Mouse (Mus musculus) c-Kit-positive CD71-positive TER-119-positive erythroid progenitor cells, embryonic 14.5 days (primary cell): ENCODE data around the gene Kcnmb1.

Experiments
- DNase-seq: peaks from one replicate; pipeline ENCODE4 v3.0.0-alpha.2; 2013; ENCODE audit warnings: low spot score

Kcnmb1 gene

DNA sequence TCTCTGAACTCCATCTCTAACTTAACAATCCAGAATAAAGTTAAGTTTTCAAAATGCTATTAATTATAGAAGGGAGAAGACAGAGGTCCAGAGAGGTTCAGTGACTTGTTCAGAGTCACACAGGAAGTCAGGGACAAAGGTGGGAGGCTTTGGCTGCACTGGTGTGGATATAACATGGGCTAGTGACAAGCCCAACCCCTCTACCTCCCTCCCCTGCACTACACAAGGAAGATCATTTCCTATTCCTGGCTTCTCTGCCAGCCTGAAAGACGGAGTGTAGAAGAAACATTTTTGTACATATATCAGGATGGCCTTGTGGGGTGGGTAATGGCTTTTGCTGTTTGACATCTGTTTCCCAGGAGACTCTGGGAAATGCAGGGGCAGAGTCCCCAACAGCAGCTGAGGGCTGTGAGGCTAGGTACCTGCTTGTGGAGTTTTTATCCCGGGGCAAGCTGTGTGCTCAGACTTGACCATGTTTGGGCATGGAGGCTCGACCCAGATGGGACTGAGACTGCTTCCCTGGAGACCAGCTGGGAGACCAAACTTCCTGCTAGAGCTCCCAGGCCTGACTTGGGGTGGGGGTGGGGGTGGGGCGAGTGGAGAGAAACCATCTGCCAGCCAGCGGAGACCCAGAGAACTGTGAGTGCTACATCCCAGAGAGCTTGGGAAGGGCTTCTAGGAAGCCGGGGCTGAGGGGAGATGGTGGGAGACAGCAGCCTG is at the start of gene Kcnmb1:
TSS of gene Kcnmb1 (plus strand) at position 326 of the 720 bp plus-strand sequence.
- no peak for DNase-seq

DNA sequence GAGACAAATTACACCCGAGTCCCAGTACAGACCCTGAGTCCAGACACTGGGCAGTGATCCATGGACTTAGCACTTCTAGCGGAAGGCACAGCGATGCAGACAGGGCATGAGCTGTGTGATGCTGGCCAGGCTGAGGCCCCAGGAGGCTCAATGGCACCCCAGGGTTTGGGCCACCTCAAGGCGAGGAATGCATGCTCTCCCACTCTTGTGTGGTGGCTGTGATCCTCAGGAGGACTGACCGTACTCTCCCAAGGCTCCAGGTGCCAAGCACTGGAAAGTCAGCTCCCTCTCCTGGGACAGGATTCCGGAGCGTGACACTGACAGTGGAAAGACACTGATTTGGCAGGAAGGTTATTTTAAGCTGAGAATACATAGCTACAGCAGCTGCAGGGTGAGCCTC is 49.8 kb upstream of the Kcnmb1 start:
- no peak for DNase-seq

DNA sequence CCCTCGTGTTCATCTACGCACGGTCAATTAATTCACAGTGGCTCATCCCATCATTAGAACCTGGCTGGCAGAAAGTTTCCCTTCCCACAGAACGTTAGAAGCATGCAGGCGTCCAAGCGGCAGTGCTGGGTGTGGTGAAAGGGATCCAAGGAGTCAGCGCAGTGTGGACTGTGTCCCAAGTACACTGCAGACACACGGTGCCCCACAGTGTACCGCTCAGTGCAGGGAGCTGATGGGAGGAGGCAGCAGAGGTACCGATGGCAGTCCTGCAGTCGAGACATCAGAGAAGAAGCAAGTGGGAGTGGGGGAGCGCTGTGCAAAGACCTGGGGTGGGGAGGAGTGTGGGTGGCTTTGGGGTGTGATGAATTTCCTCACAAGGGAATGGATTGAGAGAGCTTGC is 48.6 kb upstream of the Kcnmb1 start:
- DNase-seq: no peak

DNA sequence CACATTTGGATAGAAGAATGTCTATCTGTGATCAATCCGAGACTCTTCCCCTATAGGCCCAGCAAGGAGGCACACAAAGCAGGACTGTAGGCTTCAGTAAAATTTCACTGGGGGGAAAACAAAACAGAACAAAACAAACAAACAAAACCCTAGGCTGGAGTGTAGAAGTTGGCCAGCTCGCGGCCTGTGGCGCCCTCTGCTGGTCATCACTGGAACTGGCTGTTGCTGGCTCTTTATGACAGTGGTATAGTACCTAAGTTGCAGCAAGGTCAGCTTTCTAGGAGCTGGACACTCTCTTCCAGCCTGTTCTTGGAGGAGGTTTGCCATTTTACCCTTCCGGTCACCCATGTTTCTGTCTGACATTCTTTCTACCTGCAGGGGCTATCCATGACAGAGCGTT is 45.2 kb upstream of the Kcnmb1 start:
- peak; percentile 28 for DNase-seq

DNA sequence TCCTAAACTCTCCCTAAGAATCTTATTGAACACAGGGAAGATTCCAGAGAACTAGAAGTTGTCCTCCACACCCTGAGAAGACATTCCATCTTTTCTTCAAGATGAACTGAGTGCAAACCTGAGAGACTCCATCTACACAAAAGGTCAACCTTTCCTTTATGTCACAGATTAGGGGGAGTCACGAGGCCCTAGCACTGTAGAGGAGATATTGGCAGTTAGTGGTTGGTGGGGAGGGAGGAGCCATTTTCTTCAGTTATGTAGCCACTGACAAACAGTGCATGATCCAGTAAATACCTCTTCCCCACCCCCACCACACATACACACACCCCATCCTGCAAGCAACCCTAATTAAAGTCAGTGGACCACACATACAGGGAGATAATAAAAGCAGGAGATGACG is 44.4 kb upstream of the Kcnmb1 start:
- no peak for DNase-seq

DNA sequence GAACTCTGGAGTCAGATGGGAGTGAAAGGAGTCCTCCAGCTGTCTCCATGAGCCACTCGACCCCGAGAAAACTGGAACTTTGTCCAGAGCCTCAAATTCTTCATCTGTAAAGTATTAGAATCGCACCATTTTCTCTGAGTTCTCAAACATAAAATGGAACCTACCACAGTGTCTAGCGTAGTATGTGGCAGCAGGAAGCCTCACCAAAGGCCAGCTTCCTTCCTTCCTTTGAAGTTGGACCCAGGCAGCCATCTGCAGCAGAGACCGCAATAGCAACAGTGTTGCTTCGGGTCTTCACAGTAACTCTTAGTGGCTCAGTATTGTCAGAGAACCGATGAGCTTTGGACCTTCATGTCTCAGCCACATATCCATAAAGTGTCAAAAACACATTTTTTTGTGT is 43.0 kb upstream of the Kcnmb1 start:
- no peak for DNase-seq

DNA sequence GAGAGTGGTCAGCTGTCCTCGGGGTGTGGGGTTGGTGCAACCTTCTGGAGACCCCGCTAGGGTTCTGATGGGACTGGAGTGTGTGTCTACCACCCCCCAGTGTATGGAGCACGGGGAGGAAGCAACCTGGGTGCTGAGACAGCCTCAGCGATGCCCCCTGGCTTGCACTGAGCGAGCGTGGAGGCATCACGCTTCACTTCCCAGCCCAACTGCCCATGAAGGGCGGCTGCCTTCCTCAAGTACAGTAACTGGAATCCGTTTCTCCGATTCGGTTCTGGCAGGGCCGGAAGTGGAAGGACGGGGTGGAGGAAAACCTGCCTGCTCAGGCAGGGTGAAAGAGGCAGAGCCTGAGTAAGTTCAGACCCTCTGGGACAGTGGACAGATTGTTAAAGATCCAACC is 41.4 kb upstream of the Kcnmb1 start:
- no peak for DNase-seq

DNA sequence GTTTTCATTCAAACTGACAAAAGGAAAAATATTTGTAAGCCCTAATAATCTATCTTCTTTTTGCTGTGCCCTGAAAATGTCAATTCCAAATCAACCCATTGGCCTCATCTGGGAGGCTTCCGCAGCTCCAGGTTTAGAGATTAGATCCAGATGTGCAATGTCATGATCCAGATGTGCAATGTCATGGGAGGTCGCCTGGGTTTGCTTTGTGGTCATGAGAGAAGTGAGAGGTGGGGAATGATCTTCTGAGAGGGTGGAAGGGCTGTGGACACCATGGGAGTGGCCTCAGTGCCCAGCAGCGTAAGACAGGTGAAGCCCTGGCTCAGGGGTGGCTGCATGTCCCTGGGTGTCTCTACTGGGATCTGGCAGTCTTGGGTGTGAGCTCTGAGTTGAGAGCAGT is 39.8 kb upstream of the Kcnmb1 start:
- DNase-seq: no peak

DNA sequence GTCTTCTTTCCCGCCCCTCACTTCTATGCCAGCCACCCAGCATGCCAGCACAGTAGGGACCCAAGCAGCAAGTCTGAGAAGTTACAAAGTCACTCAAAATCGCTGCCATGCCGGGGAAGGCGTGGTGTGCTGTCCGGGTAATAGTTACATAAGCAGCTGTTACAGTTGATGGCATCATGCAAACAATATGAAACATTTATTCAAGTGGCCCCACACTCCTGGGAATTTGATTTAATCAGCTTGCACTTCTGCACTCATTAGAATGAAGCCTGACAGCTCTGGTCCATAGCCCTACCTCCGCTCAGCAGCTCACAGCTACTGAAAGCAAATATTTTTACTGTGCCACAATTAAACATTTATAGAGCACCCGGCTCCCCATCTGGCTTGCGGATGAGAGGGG is 37.0 kb upstream of the Kcnmb1 start:
- no peak for DNase-seq

DNA sequence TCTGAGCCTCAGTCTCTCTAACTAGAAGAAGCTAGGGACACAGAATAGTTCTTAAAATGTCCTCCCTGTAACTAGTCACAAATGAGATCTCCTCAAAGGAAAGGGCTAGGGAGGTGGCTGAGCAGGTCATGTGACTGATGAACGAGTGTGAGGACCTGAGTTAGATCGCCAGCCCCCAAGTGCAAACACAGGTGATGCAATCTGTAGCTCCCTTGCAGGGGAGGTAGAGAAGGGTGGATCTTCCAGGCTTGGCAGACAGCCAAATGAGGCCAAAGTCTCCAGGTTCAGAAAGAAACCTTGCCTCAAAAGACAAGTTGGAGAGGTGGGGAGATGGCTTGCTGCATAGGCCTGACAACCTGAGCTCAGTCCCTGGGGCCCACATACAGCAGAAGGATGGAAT is 36.3 kb upstream of the Kcnmb1 start:
- no peak for DNase-seq

DNA sequence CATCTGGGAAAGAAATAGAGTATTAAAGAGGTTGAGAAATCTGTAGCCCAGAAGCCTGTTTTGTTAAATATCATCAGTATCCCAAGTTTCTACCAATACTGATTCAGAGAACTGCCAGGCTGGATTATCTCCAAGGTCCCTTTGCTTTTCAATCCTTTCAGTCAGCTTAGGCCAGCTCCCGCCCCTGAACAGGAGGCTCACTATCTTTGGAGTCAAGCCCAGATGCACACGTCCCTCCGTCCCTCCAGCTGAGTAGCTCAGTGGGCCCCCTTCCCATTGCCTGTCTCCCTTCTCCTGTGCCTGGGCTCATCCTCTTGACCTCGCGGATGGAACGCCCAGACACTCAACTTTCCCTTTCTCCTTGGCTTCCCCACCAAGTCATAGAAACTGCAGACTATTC is 35.5 kb upstream of the Kcnmb1 start:
- no peak for DNase-seq

DNA sequence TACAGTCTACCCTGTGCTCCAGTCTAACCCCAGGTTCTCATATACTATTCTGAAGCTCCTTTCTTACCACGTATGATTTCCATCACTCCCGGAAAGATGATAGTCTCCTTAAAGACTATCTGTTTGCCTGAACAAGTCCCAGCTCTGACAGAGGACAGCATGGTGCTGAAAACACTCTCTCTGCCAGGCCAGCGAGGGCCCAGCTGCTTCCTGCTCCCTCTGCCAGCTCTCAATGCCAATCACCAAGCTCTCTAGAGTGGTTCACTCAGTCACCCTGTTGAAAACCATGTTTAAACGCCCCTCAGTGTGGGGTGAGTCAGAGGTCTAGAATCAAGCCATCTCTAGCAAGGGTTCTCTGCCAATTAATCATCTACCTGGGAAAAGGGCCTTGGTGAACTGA is 35.0 kb upstream of the Kcnmb1 start:
- DNase-seq: no peak

DNA sequence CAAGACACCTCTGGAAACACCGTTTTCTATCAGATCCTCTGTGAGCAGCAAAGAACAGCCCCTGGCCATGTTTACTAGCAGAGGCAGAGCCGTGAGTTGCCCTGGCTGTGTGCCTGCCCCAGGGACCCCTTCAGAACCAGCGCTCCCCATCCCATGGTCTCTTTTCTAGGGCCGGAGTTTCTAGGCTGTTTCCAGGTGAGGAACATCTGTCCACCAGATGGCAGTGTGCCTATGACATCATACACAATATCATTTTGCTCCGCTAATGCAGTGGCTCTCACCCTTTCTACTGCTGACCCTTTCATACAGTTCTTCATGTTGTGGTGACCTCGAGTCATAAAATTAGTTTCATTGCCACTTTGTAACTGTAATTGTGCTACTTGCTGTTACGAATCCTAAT is 34.2 kb upstream of the Kcnmb1 start:
- no peak for DNase-seq

DNA sequence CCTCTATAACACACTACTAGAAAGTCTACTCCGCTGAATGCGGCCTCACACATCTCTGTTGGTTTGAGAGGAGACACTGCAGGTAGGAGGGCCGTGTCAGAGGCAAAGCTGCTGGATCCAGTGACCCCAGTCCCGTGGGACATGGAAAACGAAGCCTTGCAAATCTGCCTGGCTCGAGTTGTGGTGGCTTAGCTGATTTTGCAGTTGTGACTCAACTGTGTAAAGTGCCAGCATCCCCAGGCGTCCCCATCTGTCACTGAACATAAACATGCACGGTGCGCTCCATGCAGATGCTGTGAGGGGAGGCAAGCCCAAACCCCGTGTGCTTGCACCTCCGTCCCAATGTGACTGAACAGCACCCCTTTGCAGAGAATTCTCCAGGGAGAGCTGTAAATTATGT is 33.4 kb upstream of the Kcnmb1 start:
- DNase-seq: no peak

DNA sequence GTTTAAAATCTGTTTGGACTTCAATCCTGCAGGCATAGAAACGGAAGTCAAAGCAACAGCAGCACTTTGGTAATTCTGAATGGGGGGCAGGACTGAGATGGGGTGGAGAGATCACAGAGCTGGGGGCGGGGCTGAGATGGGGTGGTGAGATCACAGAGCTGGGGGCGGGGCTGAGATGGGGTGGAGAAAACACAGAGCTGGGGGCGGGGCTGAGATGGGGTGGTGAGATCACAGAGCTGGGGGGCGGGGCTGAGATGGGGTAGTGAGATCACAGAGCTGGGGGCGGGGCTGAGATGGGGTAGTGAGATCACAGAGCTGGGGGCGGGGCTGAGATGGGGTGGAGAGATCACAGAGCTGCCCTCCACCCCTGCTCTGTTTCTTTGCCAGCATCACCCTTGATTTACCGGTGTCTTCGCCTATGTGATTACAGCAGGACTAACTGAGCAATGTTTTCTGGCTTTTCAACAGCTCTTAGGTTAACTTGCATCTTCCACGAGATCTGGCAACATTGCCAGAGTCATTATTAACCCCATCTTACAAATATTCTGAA is 30.9 kb upstream of the Kcnmb1 start:
- DNase-seq: no peak

DNA sequence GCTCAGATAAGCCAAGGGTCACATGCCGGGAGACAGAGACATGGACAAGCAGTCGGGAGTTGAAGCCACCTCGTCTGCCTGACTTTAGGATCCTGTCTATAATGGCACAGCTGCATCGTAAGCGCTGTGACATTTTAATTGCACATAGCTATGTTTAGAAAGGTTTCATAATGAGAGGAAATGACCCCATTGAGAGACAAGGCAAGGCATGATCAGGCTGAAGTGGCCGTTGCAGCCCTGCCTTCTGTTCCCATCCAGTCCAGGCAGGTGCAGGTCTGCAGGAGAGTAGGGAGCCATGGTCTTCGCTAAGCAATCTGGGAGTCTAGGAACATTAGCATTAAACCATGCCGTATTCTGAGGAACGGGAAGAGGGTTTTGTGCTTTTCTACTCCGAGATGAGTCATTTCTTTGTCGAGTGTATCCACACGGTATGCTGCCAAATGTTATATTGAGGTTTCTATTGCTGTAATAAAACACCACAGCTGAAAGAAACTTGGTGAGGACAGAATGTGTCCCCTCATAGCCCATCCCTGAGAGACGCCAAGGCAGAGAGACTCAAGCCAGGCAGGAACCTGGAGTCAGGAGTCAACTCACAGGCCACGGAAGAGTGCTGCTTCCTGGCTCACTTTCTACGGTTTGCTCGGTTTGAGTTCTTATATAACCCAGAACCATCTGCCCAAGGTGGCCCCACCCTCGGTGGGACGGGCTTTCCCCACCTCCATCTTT is 30.3 kb upstream of the Kcnmb1 start:
- DNase-seq: no peak

DNA sequence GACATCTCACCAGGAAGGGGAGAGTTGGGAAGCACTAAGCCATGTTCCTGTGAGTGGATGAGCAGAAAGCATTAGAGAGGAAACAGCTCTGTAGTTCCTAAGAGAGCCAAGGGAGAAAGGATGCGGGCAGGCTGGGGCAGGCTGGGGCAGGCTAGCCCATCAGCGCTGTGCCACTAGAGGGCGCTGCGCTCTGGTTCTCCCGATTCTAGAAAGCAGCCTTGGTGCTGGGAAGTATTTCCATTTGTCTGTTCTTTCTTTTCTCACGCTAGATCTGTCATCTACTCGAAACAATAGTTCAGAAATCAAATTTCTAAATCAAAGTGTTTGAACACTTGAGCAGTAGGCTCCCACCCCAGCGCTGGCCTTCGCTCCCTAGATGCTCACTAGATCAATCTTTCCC is 28.5 kb upstream of the Kcnmb1 start:
- no peak for DNase-seq

DNA sequence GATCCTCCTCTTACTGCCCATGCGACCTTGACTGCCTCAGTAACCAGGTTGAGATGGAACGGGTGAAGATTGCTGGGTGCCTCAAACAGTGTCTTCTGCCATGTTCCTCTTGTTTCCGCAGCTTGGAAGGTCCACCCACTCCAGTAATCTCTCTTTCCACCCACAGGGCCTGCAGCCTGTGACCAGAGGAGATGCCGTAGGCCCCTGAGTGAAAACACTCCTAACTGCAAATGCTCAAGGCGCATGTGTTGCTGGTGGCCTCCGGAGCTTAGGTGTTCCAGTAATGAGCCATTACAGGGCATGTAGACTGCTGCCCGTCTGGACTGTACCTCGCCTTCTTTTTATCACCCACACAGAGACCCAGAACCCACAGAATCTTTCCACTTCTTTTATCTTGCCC is 25.2 kb upstream of the Kcnmb1 start:
- DNase-seq: no peak

DNA sequence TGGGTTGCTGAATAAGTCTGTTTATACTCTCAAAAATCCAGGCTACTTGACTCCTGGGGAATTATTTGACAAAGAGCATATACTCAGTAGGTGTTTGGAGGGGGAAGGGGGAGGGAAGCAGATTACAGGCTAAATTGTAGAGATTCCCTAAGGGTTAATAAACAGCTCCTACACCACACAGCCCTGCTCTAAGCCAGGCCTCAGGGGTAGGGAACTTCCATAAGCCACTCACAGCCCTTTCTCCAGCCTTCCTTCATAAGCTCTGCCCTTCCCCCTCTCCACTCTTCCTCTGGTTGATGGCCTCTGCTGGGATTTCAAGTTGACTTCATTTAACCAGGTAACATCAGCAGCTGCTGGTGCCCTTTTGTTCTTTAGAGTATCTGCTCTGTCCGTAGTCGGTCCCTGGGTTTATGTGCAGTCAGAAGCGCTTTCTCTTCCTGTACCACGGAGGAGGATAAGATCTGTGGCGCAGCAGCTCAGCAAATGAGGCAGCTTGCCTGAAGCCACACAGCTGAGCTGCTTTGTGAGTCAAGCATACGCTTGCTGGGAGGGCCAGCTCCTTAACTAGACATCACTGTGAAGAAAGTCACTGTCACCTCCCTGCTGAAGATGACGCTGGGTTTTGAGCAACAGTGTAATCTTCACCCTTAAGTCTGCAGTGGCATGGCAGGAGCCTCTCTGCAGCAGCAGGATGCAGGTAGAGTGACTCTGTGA is 24.1 kb upstream of the Kcnmb1 start:
- DNase-seq: no peak

DNA sequence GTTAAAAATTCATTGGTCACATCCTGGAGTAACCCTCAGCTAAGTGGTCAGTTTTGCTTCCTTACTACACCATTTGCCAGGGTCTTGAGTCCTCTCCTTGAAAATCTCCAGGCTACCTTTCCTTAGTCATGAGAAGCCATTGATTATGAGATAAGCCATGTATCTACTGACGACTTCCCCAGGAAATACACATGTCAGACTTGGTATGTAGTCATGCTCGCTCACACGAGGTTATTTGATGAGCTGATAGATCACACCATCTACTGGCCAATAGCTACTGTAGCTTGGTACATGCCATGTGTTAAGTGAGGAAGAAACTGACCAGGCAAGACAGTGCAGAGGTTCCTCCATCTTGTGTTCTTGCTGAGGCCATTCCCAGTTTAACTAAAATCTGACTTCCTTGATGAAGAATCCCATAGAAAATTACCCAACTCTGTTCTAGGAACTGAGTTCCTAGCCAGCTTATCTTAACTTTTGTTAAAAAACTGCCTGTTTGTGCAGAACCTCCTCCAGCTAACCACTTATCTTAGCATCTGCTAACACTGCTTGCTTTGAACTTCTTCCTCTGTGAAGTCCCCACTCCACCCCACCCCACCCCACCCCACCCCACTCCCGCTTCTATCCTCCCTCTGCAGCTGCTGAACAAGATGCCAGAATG is 23.2 kb upstream of the Kcnmb1 start:
- DNase-seq: no peak

DNA sequence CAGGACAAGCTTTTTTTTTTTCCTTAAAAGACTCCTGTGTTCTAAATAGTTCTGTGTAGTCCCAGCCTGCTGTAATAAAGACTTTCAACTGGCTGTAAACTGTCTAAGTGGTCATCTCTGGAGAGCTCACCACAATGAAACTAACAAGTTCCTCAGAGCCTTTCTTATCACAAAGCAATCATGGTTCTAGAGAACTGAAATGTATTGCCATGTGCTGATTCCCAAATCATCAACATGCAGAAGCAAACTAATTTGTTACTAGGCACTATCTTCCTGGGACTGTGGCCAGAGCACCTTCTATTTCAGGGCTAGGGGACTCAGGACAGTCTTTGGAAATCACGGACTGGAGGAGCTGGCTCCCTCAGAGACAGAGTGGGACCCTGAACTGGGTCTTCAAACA is 19.2 kb upstream of the Kcnmb1 start:
- DNase-seq: no peak

DNA sequence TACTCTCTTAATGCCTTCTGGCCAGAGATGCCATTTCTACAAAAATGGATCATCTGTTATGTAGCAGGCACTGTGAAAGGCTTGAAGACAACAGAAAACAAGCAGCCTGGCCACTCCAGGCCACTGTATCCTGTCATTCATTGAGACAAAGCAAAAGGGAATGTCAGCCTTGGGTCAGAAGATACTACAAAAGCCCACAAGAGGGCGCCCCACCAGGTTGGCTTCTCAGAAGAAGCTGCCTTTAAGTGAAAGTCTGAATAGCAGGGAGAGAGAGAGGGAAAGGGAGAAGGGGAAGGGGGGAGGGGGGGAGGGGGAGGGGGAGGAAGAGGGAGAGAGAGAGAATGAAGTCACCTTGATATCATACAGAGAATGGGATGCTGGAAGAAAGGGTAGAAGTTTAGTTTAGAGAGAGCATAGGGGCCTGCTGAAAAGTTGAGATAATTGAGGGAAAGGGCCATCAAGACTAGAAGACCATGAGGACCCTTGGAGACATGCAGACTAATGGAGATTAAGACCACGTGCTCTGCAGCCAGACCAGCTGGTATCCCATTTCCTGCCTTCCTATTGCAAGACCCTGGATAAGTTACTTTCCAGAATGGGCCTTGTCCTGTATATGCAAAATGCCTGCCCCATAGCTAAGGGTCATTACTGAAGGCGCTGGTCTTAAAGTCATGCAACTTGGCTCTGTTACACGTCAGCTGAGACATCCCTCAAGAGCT is 18.6 kb upstream of the Kcnmb1 start:
- DNase-seq: peak; percentile 21
